Mouse (Mus musculus): ENCODE measurements around the gene Tmem132d.

Tmem132d gene

DNA sequence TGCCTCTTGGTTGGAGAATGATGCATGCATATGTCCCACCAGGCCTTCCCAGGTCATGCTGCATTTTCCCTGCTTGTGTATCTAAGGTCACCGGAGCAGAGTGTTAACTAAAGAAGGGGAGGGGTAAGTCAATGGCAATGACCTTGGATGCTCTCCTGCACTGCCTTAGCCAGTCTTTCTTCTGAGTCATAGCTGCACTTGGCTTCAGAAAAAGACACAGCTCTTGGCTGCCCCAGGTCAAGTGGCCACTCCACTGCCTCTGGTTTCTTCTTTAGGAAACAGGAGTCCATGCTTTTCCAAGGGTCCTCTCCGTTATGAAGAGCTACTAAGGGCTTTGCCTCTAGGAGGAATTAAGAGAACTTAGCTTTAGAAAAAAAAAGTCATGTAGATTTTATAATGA, 506.2 kb downstream of the Tmem132d start:
- DNase-seq (ENCODE audit: low spot score), result no peak

DNA sequence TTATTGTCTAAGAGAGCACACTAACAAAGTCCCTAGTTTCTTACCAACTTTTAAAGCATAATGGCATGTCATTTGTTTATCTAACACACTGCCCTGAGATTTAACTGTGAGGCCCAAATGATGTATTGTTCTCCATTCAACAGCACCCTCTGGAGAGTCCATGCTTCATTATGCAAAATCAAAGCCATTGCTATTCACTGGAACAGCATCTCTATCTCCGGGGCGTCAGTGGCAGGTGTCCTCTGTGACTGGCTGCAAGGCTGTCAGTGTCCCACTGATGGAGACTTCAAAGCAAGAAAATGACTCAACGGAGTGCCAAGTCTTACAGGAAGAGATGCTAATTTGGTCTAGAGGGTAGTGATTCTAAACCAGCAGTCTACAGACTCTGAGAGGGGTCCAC, 508.8 kb downstream of the Tmem132d start:
- peak; percentile 58 for DNase-seq (ENCODE audit: low spot score)

DNA sequence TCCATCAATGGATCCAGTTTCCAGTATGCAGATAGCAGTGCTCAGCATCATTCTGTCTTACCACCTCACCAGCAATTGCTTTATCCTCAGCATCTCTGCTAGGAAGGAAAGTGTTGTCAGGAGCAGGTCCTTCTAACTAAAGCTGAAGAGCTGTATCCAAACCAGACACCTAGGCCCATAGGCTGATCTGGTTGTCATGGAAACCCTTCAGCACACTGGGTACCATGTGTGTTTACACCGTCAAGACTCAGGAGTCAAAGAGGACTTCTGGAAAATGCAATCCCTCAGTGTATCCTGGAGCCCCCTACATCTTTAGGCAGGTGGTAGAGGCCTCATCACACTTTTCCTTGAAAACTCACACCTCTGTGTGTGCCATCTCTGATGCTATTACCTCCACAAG, 513.7 kb downstream of the Tmem132d start:
- DNase-seq (ENCODE audit: low spot score), result peak; percentile 10

DNA sequence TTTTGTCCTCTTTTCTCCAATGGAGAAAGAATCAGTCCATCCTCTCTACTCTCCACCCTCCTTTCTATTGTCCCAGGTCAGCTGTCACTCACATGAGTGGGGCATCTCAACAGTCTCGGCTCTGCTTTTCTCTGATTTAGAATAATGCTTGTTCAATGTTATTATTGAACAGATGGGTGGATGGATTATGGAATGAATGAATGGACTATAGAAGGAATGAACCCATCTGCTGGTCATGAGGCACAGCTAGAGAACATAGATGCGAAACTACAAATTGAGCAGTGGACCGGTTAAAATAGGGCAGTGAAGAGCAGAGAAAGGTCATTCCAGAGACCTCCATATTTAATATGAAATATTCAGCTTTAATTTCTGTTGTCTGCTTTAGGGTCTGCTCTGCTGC, 514.5 kb downstream of the Tmem132d start:
- DNase-seq (ENCODE audit: low spot score), result no peak

DNA sequence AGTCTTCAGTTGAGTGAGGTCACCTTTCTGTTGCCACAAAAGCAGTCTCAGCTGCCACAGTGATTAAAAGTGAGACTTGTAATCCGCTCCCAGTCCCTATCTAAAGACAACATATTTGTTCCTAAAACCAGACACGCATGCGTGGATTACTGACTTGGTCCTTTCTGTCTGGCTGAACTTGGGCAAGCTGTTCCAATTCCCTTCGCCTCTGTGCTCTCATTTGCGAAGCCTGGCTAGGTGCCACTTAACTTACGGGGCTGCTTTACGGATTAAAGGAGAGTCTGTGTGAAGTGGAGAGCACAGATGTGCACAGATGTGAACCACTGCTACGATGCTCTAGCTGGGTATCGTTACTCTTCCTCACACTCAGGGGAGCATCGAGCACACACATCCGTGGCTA, 518.7 kb downstream of the Tmem132d start:
- no peak for DNase-seq (ENCODE audit: low spot score)

DNA sequence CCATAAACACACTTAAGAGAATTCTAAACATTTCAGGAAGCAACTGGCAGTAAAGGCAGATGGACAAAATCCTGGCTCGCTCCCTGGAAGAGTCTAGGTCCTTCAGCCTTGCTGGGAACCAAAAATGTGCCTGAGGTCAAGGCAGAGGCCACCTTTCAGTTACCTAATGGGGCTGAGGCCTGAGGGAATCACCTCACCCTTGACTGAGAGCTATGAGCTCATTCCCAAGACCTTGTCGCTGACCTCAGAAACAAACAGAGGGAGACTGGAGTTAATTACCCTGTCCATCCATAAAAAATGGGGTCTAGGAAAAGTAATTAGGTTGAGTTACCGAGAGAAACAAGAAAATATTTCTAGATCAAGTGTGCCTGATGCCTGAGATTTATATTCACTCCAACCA, 521.3 kb downstream of the Tmem132d start:
- DNase-seq (ENCODE audit: low spot score), result peak; percentile 15

DNA sequence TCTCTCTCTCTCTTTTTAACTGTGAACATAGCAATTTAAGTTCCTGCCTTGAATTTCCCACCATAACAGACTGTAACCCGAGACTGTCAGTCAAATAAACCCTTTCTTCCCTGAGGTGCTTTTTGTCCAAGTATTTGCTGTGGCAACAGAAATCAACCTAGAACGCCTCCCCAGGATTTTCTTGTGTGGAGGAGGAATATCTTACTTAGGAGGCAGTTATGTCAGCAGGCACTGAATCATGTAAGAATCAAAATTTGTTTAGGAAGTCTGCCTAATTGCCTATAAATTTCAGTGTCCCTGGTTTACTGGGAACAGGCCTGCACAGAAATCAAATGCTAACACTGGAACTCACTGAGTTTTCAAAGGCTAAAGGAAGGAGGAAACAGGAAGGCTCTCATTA, 522.5 kb downstream of the Tmem132d start:
- peak; percentile 11 for DNase-seq (ENCODE audit: low spot score)

DNA sequence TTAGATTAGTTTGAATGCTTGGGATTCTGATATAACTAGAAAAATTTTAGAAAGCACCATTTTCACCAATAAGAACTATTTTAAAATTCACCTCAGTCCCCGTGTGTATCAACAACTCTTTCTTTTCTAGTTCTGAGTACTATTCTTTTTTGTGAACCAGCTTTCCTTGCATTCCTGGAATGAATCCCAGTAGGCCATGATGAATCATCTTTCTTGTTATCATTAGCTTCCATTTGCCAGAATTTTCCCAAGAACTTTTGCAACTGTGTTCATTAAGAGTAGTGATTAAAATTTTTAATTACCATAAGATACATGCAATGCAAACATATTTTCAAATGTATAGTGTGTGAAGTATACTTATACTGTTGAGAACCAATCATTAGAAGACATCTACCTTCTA, 537.7 kb downstream of the Tmem132d start:
- no peak for DNase-seq (ENCODE audit: low spot score)

DNA sequence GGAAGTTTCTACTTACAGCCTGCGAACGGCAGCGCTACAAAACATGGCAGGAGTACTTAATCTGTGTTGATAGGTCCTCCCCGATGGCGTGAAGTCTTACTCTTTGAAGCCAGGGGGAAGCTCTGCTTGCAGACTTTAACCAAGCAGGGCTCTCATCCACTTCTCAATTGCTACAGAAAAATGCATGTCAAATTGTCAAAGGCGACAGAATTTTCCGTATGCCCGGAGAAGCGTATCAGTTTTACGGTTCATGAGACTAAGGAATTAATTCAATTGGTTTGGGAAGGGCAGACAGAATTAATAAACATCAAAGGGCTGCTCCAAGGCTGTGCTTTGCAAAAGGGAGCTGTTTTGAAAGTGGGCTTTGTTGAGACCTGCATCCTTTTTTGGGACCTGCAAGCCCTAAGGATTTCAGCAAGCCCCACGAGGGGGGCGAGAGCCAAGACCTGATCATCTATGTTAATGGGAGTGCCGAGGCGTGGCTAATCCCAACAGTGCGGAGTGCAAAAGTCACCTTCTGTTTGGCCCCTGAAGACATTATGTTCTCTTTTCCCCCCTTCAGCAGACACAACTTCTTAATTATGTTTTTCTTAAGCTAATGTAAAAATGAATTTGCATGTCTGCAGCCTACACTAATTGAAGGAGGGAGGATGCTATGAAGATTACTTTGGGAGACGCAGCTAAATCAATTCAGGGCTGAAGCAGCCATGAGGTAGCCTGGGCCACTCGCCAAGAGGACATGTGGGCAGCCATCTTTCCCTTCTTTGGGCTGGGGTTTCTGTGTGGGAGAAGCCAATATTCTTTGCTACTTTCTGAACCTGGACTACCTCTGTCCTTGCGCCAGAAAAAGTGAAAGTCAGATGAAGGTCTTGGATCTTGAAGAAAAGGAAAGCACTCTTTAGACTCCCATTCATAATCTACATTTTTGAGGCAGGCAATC, 547.0 kb downstream of the Tmem132d start:
- peak; percentile 18 for DNase-seq (ENCODE audit: low spot score)

DNA sequence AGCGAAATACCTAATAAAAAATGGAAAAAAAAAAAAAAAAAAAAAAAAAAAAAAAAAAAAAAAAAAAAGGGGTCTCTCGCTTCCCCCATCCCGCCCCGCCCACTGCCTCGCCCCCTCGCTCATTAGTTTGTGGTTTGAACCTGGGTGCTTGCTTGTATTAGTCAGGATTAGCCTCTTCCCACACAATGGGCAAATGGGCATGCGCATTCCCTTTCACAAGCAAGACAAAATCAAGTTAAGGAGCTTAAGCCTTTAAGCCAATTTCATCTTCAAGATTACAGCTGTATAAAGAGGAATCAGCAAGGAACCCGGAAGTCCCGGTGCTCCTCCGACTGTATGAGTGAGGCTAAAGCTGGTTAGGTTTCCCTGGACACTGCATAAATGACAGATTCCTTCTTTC, 549.9 kb downstream of the Tmem132d start:
- DNase-seq (ENCODE audit: low spot score), result no peak

DNA sequence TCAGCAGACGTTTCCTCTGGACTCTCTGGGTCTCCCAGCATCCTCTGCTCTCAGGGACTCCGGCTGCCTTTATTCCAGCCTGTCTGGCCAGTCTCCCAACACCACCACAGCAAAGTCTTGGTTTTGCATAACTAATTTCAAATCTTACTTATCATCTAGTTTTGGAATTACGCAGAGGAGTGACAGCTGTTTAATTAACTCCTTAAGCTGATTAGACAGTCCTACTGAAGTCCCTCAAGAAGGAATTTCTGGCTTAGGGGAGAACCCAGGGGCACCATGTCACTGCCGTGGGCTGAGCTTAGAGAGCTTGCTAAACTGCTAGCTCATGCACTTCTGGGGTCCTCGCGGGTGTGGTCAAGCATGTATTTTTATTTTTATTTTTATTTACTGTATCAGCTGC, 558.4 kb downstream of the Tmem132d start:
- no peak for DNase-seq (ENCODE audit: low spot score)

DNA sequence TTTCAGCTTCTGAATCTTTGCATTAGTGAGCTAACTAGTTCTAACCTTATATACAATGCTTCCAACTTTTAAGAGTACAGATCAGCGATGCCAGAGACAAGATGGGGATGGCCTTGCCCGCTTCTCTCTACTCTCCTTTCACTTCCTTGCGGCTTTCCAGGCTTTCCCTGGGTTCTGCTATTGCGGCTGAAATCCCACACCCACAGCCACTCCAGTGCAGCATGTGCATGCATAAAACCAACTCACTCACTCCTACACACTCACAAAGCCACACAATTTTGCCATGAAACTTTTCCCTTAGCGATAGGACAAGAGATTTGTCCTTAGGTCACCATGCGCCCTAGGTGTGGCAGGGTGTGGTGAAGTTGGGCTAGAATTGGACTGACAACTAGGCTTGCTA, 567.7 kb downstream of the Tmem132d start:
- DNase-seq (ENCODE audit: low spot score), result no peak

DNA sequence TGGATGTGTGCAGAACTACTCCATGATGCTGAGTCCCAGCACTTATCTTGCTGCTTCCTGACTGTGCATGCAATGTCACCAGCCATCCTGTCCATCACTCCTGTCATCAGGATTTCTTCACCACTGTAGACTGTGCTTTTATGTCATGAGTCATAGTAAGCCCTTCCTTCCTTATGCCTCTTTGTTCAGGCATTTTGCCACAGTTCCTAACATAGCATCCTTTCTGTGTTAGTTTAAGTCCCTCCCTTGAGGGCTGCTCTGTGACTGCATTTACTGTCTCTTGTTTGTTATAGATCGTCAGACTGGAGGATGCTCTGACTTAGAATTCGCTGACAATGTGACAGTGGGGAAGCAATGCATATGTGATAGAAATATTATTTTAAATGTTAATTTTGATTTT, 573.2 kb downstream of the Tmem132d start:
- DNase-seq (ENCODE audit: low spot score), result no peak

DNA sequence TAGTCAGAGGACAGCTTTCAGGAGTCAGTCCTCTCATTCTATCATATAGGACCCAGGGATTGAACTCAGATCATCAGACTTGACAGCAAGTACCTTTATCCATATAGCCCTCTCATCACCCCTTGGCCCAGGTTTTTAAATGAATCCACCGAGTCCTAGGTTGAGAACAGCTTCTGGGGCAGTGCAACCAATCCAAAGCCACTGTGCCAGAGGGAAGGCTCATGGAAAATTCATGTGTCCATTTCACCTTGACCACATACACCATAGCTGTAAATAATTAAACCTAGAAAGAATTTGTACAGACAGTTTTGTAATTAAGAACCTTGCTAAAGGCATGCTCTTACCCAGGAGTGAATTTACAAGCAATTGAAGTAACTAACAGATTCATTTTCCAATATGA, 580.6 kb downstream of the Tmem132d start:
- no peak for DNase-seq (ENCODE audit: low spot score)

DNA sequence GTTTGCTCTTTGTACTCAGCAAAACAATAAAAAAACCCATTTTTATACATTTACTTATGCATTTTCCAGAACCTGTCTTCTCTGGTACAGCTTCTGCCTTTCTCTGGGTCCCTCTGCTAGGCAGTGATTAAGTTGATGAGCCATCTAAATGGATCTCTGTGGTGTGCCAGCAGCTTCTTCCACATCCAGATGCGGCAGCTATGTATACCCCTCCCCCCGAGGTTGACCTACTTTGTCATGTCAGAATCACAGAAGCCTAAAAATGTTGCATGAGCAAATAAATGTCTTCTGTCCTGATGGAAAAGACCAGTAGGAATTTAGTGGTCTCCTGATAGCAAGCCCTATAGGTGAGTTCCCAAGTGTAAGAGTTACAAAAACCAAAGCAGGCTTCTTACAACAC, 601.1 kb downstream of the Tmem132d start:
- no peak for DNase-seq (ENCODE audit: low spot score)

DNA sequence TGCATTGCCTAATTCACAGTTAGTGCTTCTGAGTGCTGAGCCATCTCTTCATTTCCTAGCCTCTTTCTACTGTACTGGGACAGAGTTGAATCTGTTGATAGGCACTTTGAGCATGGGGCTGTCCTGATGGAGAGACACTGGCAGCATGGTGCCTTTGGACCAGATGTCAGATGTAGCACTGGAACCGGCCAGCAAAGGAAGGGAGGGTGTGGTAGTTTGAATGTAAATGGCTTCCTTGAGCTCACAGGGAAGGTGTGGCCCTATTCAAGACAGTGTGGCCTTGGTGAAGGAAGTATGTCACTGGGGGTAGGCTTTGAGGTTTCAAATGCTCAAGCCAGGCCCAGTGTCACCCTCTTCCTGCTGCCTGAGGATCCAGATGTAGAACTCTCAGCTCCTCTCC, 602.0 kb downstream of the Tmem132d start:
- no peak for DNase-seq (ENCODE audit: low spot score)

DNA sequence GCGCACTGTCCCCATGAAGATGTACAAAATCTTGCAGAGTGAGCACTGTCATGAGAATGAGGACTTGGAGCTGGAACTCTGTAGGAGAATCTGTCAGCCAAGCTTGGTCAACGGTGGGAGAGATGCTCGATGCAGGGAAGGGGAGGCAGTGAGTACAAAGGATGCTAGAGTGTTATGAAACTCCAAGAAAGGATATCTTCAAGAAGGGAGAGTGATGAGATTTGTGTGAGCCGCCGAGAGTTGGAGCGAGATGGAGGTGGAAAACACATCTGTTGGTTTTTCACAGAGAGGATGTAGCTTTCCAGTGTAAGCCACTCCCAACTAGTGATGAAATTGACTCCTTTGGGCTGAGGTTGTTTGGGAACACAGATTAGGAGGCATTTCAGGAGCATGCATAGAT, 604.1 kb downstream of the Tmem132d start:
- DNase-seq (ENCODE audit: low spot score), result no peak

DNA sequence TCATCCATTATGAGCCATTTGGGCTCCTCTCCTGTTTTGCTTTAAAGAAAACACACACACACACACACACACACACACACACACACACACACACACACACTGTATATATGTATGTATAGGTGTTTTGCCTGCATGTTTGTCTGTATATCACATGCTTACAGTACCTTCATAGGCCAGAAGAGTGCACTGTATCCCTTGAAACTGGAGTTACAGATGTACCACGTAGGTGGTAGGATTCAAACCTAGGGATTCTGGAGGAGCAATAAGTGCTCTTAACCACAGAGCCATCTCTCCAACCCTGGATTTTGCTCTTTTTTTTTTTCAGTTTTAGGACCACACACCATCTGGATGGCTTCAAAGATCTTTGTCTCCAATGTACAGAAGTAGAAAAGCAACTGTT, 610.9 kb downstream of the Tmem132d start:
- DNase-seq (ENCODE audit: low spot score), result peak; percentile 30

DNA sequence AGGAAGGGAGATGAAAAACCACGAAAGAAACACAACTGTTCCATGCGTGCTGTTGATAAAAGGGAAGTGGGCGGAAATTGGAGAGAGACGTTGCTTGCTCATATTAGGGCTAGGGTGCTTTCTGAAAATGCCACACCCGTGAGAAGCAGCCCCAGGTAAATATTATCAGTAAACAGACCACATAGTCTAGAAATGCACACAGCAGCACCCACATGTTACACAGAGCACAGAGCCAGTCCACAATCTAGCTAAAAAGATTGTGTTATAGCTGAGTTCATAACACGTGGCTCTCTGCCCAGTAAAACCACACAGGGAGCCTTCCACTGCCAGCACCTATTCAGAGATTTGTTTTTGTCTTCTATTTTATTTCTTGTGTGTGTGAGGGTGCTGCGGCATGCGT, 617.6 kb downstream of the Tmem132d start:
- DNase-seq (ENCODE audit: low spot score), result no peak

DNA sequence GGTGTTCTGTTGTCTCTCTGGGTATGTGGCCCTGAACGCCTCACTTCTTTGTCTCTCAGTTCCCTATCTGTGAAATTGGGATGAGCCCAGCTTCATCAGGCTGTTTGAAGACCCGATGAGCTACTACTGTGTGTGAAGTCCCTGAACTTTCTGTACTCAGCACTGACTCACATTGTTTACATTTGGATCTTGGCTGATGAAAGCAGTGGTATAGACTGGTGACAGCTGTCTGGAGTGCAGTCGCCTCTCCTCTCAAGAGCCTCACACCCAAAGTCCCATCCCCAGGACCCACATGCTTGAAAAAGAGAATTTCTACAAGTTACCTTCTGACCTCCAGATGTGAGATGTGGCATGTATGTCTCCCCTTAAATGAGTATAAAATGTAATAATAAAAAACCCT, 625.5 kb downstream of the Tmem132d start:
- no peak for DNase-seq (ENCODE audit: low spot score)

DNA sequence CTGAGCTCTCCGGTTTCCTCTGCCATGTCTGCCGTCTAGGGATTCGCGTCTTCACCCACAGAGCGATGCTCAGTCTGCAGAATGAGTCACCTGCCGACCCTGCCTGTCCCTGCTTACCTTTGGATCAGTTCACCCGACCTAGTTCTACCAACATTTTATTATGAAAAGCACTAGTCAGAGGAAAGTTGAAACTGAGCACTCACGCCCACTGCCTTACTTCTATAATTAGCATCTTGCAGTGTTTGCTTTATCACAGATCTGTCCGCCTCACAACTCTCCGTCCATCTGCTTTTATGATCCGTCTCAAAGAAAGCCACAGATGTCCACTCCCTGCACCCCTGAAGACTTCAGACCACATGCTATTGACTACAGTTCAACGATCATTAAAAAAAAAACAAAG, 626.0 kb downstream of the Tmem132d start:
- no peak for DNase-seq (ENCODE audit: low spot score)

DNA sequence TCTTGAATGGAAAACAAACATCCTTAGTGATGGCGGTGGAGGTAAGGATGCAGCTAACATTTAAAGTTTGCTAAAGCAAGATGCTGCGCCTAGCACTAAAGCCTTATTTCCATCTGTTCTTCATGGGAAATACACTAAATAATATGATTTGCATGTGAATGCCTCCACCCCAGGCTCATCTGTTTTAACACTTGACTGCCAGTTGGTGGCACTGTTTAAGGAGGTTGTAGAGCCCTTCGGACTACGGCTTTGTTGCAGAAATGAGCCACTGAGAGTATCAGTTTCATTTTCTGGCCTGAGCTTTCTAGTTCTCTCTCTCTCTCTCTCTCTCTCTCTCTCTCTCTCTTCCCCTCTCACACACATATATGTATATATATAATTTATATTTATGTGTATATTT, 632.0 kb downstream of the Tmem132d start:
- peak; percentile 42 for DNase-seq (ENCODE audit: low spot score)

DNA sequence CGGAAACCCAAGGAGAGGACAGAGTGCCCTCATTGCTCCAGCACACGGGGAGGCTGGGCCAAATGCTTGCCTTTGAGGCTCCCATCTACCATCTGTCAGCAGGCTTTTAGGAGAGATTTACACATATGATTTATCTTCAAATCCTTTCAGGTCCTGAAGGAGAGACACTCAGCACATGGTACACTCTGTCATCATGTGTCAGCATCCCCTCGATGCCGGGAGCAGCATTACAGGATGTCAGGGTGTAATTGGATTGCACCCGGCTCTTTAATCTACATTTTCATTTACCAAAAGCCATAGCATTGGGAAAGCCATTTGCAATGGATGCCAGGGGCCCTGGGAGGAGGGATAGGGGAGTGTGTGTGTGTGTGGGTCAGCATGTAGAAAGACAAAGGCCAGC, 651.7 kb downstream of the Tmem132d start:
- no peak for DNase-seq (ENCODE audit: low spot score)

DNA sequence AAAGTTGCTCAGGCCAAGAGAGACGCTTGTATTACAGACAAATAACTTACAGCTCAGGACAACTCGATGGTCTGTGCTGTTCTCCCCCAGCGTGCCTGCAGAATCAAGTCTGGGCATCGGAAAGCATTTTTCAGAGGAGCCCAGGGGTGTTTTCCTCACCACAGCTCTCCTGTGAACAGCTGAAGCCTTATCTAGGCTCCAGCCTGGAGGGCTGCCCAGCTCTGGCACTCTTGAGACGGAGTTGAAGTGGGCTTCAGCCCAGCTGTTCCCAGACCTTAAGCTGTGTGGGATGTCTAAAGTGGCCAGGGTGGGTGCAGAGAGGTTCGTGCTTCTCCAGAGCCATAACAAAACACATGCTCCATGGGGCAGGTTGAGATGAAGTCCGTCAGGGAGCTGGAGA, 657.1 kb downstream of the Tmem132d start:
- no peak for DNase-seq (ENCODE audit: low spot score)

Data from embryo, embryonic 10.5 days (tissue).